Mouse (Mus musculus) intestine, embryonic 15.5 days (tissue): Measurements from ENCODE around the gene Tec. TPM values are rescaled to one million over a fixed set of nuclear protein-coding genes. Genes with fewer than 3 reads are reported as not detected.

ENCODE experiments used
- ATAC-seq: fragments of 200-750 bp; cut with Nextera tagmentation; 2 replicates; pipeline ENCODE4 v1.8.0; 2017; ENCODE audit warnings: moderate TSS enrichment, moderate library complexity
- H3K27ac ChIP-seq: fragments of 300-500 bp; sonication (generic); 2 replicates; pipeline ENCODE4 v1.5.1; 2015; ENCODE audit warnings: mild to moderate bottlenecking, inconsistent platforms
- H3K27me3 ChIP-seq: fragments of 300-500 bp; sonication (generic); replicated peaks from 2 replicates; pipeline ENCODE4 v1.6.1; 2015; ENCODE audit warnings: inconsistent platforms
- H3K36me3 ChIP-seq: fragments of 300-500 bp; sonication (generic); 2 replicates; pipeline ENCODE4 v1.6.1; 2015; ENCODE audit warnings: inconsistent platforms
- H3K4me1 ChIP-seq: fragments of 300-500 bp; sonication (generic); replicated peaks from 2 replicates; pipeline ENCODE4 v1.6.1; 2015; ENCODE audit warnings: inconsistent platforms
- H3K4me2 ChIP-seq: fragments of 300-500 bp; sonication (generic); replicated peaks from 2 replicates; pipeline ENCODE4 v1.6.1; 2015; ENCODE audit warnings: mild to moderate bottlenecking, inconsistent platforms
- H3K4me3 ChIP-seq: fragments of 300-500 bp; sonication (generic); replicated peaks from 2 replicates; pipeline ENCODE4 v1.5.1; 2015; ENCODE audit warnings: inconsistent platforms
- H3K9ac ChIP-seq: fragments of 300-500 bp; sonication (generic); 2 replicates; pipeline ENCODE4 v1.6.1; 2015; ENCODE audit warnings: inconsistent platforms
- H3K9me3 ChIP-seq: fragments of 300-500 bp; sonication (generic); 2 replicates; pipeline ENCODE4 v1.6.1; 2016; ENCODE audit warnings: inconsistent platforms
- WGBS: fragments of 180-500 bp; shearing (Covaris S2); methylation state at CpG from one replicate; pipeline ENCODE4 v1.1.7; 2015; 5-methylcytosine and 5-hydroxymethylcytosine counted together
- polyA plus RNA-seq: library from polyadenylated mRNA; unstranded; fragments of >200 nt; fragmentation: Nextera tagmentation; extraction: Ambion mirVana; gene quantifications from 2 replicates; pipeline ENCODE4 v1.2.1, GENCODE M21; 2015

The Tec gene
- polyA plus RNA-seq, 1 experiment from 2014 or later: 12.8 TPM

- ATAC-seq: peak; percentile 23; the same call in 1 of the 2 replicates
- WGBS: 67% methylated on average over 18 of the region's 18 CpGs
- no peak overlapping the region for H3K4me2 ChIP-seq
- no peaks in the 10 kb centered on the region for H3K9me3 ChIP-seq
- no peak overlapping the region for H3K27ac ChIP-seq
- H3K36me3 ChIP-seq: no peaks in the 10 kb centered on the region
- no peaks in the 10 kb centered on the region for H3K4me1 ChIP-seq
- H3K9ac ChIP-seq: no peak overlapping the region
- no peak overlapping the region for H3K4me3 ChIP-seq
- H3K27me3 ChIP-seq: no peaks in the 10 kb centered on the region
Observed at GRCm38 (mm10) chr5:72904903-72905790, 36.9 kb upstream of the Tec start.

GRCm38 (mm10) chr5:72902876-72903516 is 34.7 kb upstream of the Tec start:
- WGBS: 80% methylated on average over 3 of the region's 3 CpGs
- Histone ChIP-seq H3K4me2 (no peak overlapping the region), H3K27me3 (no peaks in the 10 kb centered on the region), H3K4me3 (no peak overlapping the region), H3K27ac (no peak overlapping the region), H3K36me3 (no peaks in the 10 kb centered on the region), H3K4me1 (no peaks in the 10 kb centered on the region), H3K9ac (no peak overlapping the region), H3K9me3 (no peaks in the 10 kb centered on the region)
- ATAC-seq: no peak

DNA sequence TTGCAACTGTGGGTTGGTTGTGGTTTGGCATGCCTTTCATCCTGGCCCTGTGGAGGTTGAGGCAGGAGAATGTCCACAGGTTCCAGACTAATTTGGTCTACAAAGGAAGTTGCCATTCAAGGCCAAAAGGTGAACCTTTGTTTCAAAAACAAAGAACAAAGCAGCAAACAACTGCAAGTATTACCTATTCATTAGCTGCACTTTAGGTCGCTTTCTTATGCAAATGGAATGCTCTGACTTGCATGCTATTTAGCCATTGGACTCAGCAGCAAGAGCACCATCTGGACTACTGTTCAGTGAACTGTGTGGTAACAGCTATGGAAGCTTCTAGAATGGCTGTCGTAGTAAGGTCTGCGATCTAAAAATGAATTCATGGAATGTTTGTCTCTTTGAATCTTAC is 34.0 kb upstream of the Tec start:
- Histone ChIP-seq H3K4me1 (no peaks in the 10 kb centered on the region), H3K27ac (no peak overlapping the region), H3K9ac (no peak overlapping the region), H3K36me3 (no peaks in the 10 kb centered on the region), H3K4me2 (no peak overlapping the region), H3K4me3 (no peak overlapping the region), H3K27me3 (no peaks in the 10 kb centered on the region), H3K9me3 (no peaks in the 10 kb centered on the region)
- ATAC-seq: no peak
- 72% methylated on average over 3 of the region's 3 CpGs for WGBS

- Histone ChIP-seq H3K27me3 (no peaks in the 10 kb centered on the region), H3K9me3 (no peaks in the 10 kb centered on the region), H3K36me3 (no peaks in the 10 kb centered on the region), H3K4me2 (no peak overlapping the region), H3K4me3 (no peak overlapping the region), H3K4me1 (no peaks in the 10 kb centered on the region), H3K27ac (no peak overlapping the region), H3K9ac (no peak overlapping the region)
- 88% methylated on average over 4 of the region's 4 CpGs for WGBS
- ATAC-seq: no peak
Observed at GRCm38 (mm10) chr5:72901866-72902265, 33.6 kb upstream of the Tec start.

GRCm38 (mm10) chr5:72899255-72899654 is 31.0 kb upstream of the Tec start:
- Histone ChIP-seq H3K9me3 (no peaks in the 10 kb centered on the region), H3K36me3 (no peaks in the 10 kb centered on the region), H3K4me3 (no peak overlapping the region), H3K27me3 (no peaks in the 10 kb centered on the region), H3K4me1 (no peaks in the 10 kb centered on the region), H3K27ac (no peak overlapping the region), H3K4me2 (no peak overlapping the region), H3K9ac (no peak overlapping the region)
- ATAC-seq: no peak
- 88% methylated on average over 8 of the region's 8 CpGs for WGBS

- H3K9me3 ChIP-seq: no peaks in the 10 kb centered on the region
- no peaks in the 10 kb centered on the region for H3K36me3 ChIP-seq
- ATAC-seq: no peak
- no peaks in the 10 kb centered on the region for H3K4me1 ChIP-seq
- H3K9ac ChIP-seq: no peak overlapping the region
- H3K4me3 ChIP-seq: no peak overlapping the region
- H3K27ac ChIP-seq: no peak overlapping the region
- WGBS: 42% methylated on average over 6 of the region's 6 CpGs
- H3K4me2 ChIP-seq: no peak overlapping the region
- H3K27me3 ChIP-seq: no peaks in the 10 kb centered on the region
Observed at GRCm38 (mm10) chr5:72897998-72898397, 29.7 kb upstream of the Tec start.

DNA sequence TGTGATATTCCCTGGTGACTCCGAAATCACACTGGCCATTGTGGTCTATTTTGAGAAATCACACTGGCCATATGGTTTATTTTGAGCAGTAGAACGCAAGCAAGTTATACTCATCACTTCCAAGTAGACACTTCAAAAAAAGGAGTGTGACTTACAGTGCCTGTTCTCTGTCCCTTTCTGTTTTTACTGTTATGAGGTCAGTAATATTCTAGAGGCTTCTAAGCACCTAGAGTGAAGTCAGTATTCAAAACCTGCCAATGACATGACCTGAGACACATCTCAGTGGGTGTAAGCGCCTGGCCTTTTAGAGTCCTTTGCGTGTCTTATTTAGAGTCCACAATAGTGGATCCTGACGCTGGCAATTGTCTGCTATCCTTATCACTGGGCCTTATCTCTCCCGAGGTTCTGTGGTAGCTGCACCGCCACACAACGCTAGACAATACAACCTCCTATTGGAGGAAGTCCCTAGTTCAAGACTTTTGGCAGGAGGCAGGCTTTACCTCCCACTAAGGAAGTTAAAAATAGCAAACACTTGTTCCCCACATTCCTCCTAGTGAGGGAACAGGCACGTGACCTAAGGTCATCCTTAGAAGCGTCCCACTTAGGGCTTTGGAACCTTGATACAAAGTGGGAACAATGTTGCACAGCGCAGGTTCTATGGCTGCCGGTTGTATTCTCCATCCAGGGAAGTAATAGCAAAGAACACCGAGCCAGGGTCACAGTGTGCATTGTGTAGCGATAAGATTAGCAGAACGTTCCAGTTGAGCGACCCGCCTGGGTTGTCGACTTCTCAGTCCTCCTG is 28.4 kb upstream of the Tec start:
- no peaks in the 10 kb centered on the region for H3K36me3 ChIP-seq
- H3K27me3 ChIP-seq: no peaks in the 10 kb centered on the region
- H3K4me3 ChIP-seq: no peak overlapping the region
- no peak overlapping the region for H3K4me2 ChIP-seq
- no peaks in the 10 kb centered on the region for H3K9me3 ChIP-seq
- H3K9ac ChIP-seq: no peak overlapping the region
- WGBS: 68% methylated on average over 18 of the region's 18 CpGs
- no peak for ATAC-seq
- H3K27ac ChIP-seq: no peak overlapping the region
- no peaks in the 10 kb centered on the region for H3K4me1 ChIP-seq

GRCm38 (mm10) chr5:72895261-72895660 is 27.0 kb upstream of the Tec start:
- Histone ChIP-seq H3K9me3 (no peaks in the 10 kb centered on the region), H3K4me3 (no peak overlapping the region), H3K36me3 (no peaks in the 10 kb centered on the region), H3K4me1 (no peaks in the 10 kb centered on the region), H3K27ac (no peak overlapping the region), H3K27me3 (no peaks in the 10 kb centered on the region), H3K9ac (no peak overlapping the region), H3K4me2 (no peak overlapping the region)
- WGBS: 87% methylated on average over 11 of the region's 11 CpGs
- ATAC-seq: no peak

- ATAC-seq: no peak
- no peak overlapping the region for H3K4me2 ChIP-seq
- H3K27ac ChIP-seq: no peak overlapping the region
- no peaks in the 10 kb centered on the region for H3K9me3 ChIP-seq
- H3K36me3 ChIP-seq: no peaks in the 10 kb centered on the region
- H3K4me3 ChIP-seq: no peak overlapping the region
- WGBS: 65% methylated on average over 5 of the region's 5 CpGs
- no peaks in the 10 kb centered on the region for H3K27me3 ChIP-seq
- no peak overlapping the region for H3K9ac ChIP-seq
- no peaks in the 10 kb centered on the region for H3K4me1 ChIP-seq
Observed at GRCm38 (mm10) chr5:72893987-72894386, 25.7 kb upstream of the Tec start.

DNA sequence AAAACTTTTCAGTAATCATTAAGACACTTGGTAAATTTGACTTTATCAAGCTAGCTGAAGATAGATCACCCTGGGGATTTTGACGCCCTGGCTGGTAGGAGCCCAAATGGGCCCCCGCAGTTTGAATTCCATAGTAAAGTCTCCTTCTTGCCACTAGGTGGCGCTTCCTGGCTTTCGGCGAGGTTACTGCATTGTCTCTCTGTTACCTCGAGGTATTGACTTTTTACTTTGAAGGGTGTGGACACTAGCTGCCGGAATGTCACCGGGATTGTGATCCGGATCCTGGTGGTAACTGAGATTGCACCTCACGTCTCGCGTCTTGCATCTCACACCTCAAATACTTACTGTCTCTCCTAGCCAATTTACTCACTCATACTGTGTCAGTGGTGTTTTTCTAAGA is 23.3 kb upstream of the Tec start:
- ATAC-seq: peak; percentile 75
- WGBS: 3% methylated on average over 12 of the region's 12 CpGs
- no peak overlapping the region for H3K9ac ChIP-seq
- no peak overlapping the region for H3K4me2 ChIP-seq
- no peaks in the 10 kb centered on the region for H3K4me1 ChIP-seq
- no peaks in the 10 kb centered on the region for H3K9me3 ChIP-seq
- no peaks in the 10 kb centered on the region for H3K27me3 ChIP-seq
- no peak overlapping the region for H3K4me3 ChIP-seq
- H3K27ac ChIP-seq: no peak overlapping the region
- H3K36me3 ChIP-seq: no peaks in the 10 kb centered on the region

GRCm38 (mm10) chr5:72888260-72888659 is 20.0 kb upstream of the Tec start:
- no peak overlapping the region for H3K27ac ChIP-seq
- H3K36me3 ChIP-seq: no peaks in the 10 kb centered on the region
- H3K4me3 ChIP-seq: no peak overlapping the region
- H3K9ac ChIP-seq: no peak overlapping the region
- no peaks in the 10 kb centered on the region for H3K4me1 ChIP-seq
- 86% methylated on average over 7 of the region's 7 CpGs for WGBS
- no peak for ATAC-seq
- no peak overlapping the region for H3K4me2 ChIP-seq
- no peaks in the 10 kb centered on the region for H3K27me3 ChIP-seq
- H3K9me3 ChIP-seq: no peaks in the 10 kb centered on the region

- Histone ChIP-seq H3K9ac (no peak overlapping the region), H3K27ac (no peak overlapping the region), H3K27me3 (no peaks in the 10 kb centered on the region), H3K4me1 (no peaks in the 10 kb centered on the region), H3K36me3 (no peaks in the 10 kb centered on the region), H3K4me3 (no peak overlapping the region), H3K4me2 (no peak overlapping the region), H3K9me3 (no peaks in the 10 kb centered on the region)
- WGBS: 73% methylated on average over 19 of the region's 19 CpGs
- no peak for ATAC-seq
Observed at GRCm38 (mm10) chr5:72886458-72887222, 18.4 kb upstream of the Tec start.
